Mouse (Mus musculus) urinary bladder, postnatal 10 days (tissue): ENCODE results near the gene Gm21861.
"Not testable (repeated sequence)": the region's sequence is repeated elsewhere in the genome, so short reads cannot be mapped to it uniquely, and the experiment has no call there.

Experiments used
- DNase-seq: peaks from one replicate; pipeline ENCODE4 v3.0.0; 2022; ENCODE audit warnings: low spot score

Gm21861 gene

DNA sequence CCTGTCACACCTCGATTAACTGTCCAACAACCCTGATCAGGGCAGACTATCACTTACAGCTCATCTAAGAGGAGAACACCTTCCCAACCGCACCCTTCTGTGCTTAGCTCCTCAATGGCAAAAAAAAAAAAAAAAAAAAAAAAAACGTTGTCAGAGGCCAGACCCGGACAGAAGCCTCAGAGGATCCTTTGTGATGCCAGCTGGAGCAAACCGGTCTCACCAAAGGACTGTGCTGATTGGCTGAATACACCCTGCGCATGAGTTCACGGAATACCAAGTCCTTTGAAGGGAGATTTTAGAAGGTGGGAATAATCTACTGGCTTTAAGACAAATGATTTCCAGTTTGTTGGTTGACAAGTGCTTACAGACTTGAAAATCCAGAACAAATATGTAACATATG, at the start of gene Gm21861:
TSS of gene Gm21861 (minus strand) at position 101 of the 400 bp plus-strand sequence.
- DNase-seq: not testable (repeated sequence)
